13 mouse cellular contexts compared by ENCODE assay signal in the genomic region with DNA sequence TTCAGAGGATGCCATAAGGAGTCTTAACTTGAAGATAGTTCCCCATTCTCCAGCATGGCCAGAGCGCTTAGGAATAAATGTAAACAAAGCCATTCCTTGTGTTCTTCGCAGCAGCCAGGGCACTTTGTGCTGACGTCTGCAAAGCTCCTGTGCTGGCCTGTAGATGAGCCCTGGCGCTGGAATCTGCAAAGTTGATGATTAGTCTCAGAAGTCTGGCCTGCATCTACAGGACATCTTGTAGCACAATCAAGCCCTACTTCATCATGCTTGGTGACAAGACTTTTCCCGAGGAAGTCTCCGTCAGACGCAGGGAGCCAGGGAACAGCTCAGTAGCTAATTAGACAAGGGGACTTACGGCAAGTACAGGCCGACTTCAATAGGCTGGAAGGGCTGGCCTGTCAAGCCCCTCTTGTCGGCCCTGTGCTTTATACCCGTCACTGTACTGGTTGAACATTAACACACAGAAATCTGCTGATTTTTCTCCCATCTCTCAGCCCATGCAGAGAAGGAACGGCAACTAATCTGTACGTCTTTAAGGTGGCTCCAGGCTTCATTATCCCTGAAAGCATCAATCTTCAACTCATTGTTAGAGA.
DNase-seq lines count a peak whose midpoint lies in the region; ATAC-seq lines count a peak whose summit lies in the region.
"Had no signal": no experiment of that assay in that cellular context is flagged by ENCODE, and none has a peak within 500 bp of the region (broad histone marks: within the 10 kb centered on the region; RNA-seq: fewer than 3 reads in every experiment).

No protein-coding gene starts in this region.

- H3K27ac ChIP-seq in heart, embryonic 11.5 days (ENCODE audit: low read depth, low read length): no peak overlapping the region
- H3K27ac ChIP-seq in lung, embryonic 16.5 days (ENCODE audit: low read length): no peak overlapping the region

- H3K4me2 ChIP-seq in heart, embryonic 11.5 days: peak overlapping the region; percentile 1; the same call in 1 of the 2 replicates
- H3K4me2 ChIP-seq in lung, embryonic 16.5 days (ENCODE audit: low read depth, low read length): peak overlapping the region; percentile 12; the same call in 1 of the 2 replicates

- ATAC-seq in heart, embryonic 11.5 days (replicated peaks; ENCODE audit: insufficient number of reproducible peaks, low FRiP score, low TSS enrichment): no peak
- peak; percentile 38; the same call in 1 of the 2 replicates for ATAC-seq in lung, embryonic 16.5 days (ENCODE audit: low read depth)
- no peak for ATAC-seq in inflammation-experienced regulatory T-cells, adult 6 months

- DNase-seq in heart, postnatal 4 days: no peak
- no peak for DNase-seq in lung, postnatal 10 days
- peak; percentile 60 for DNase-seq in kidney, adult 11 months
- peak; percentile 58 to 64 for DNase-seq in kidney, postnatal 25 days
- DNase-seq in thymus, postnatal 0 days (ENCODE audit: low spot score): no peak
- DNase-seq: adrenal gland, postnatal 36 days; B cell, adult 2 months; right cerebral cortex, postnatal 25 days; thymus, postnatal 36 days had no signal

- H3K9ac ChIP-seq in heart, embryonic 11.5 days (ENCODE audit: low read depth, low read length): no peak overlapping the region
- H3K9ac ChIP-seq in lung, embryonic 16.5 days (ENCODE audit: low read length): no peak overlapping the region

- H3K36me3 ChIP-seq in heart, embryonic 11.5 days (ENCODE audit: control insufficient read depth, insufficient read depth, low read length): no peaks in the 10 kb centered on the region
- no peaks in the 10 kb centered on the region for H3K36me3 ChIP-seq in lung, embryonic 16.5 days (ENCODE audit: control insufficient read depth, insufficient read depth, low read length)

- H3K4me3 ChIP-seq in heart, embryonic 11.5 days (ENCODE audit: low read depth, low read length): no peak overlapping the region
- no peak overlapping the region for H3K4me3 ChIP-seq in lung, embryonic 16.5 days (ENCODE audit: low read length)
- H3K4me3 ChIP-seq: megakaryocyte, embryonic 14.5 days had no signal

- H3K4me1 ChIP-seq in heart, embryonic 11.5 days (ENCODE audit: control insufficient read depth, insufficient read depth, low read length): peaks cover 4% of the 10 kb centered on the region; the same call in 1 of the 2 replicates
- no peaks in the 10 kb centered on the region for H3K4me1 ChIP-seq in lung, embryonic 16.5 days (replicated peaks; ENCODE audit: control insufficient read depth, insufficient read depth, low read length)
- H3K4me1 ChIP-seq: megakaryocyte, embryonic 14.5 days had no signal

- WGBS in heart, embryonic 11.5 days (ENCODE audit: insufficient replicate concordance): 28% methylated on average over 13 of the region's 13 CpGs
- WGBS in lung, embryonic 16.5 days: 8% methylated on average over 13 of the region's 13 CpGs

- no peaks in the 10 kb centered on the region for H3K27me3 ChIP-seq in heart, embryonic 11.5 days (ENCODE audit: control insufficient read depth, insufficient read depth, low read length)
- H3K27me3 ChIP-seq in lung, embryonic 16.5 days (ENCODE audit: control insufficient read depth, insufficient read depth, low read depth, low read length): no peaks in the 10 kb centered on the region
- H3K27me3 ChIP-seq: megakaryocyte, embryonic 14.5 days had no signal

- no peaks in the 10 kb centered on the region for H3K9me3 ChIP-seq in heart, embryonic 11.5 days (replicated peaks; ENCODE audit: control insufficient read depth, low read length)
- no peaks in the 10 kb centered on the region for H3K9me3 ChIP-seq in lung, embryonic 16.5 days (ENCODE audit: control insufficient read depth, low read length)

Comparison
In these comparisons a context has a peak if more than half of its experiments do, and no peak if none do; other contexts are left out.
1. DNase-seq: peak in kidney, adult 11 months (single experiment) and kidney, postnatal 25 days (2 of 2); none in heart, postnatal 4 days (single experiment), lung, postnatal 10 days (single experiment) and thymus, postnatal 0 days (single experiment).